Mouse (Mus musculus) CD4-positive naive resting alpha-beta T cell, adult 76 days (primary cell): ENCODE results near the gene Cblc. TPM values are rescaled to one million over a fixed set of nuclear protein-coding genes. Genes with fewer than 3 reads are reported as not detected.

ENCODE experiments used
- total RNA-seq: library from RNA; stranded (reverse); gene quantifications from one replicate; pipeline ENCODE4 v1.2.4, GENCODE M21; 2023

Cblc gene
- not detected for total RNA-seq

GRCm38 (mm10) chr7:19796697-19797588 is at the start of gene Cblc:
Cblc (minus strand) TSS chr7:19796809.

GRCm38 (mm10) chr7:19822604-19823058 is 26.0 kb upstream of the Cblc start, which contains the start of gene Bcl3:
Bcl3 (minus strand) TSS chr7:19822770.

GRCm38 (mm10) chr7:19770984-19771391 is 25.6 kb downstream of the Cblc start, which contains the start of gene Bcam:
Bcam (minus strand) TSS chr7:19771016.

GRCm38 (mm10) chr7:19750217-19751069 is 46.2 kb downstream of the Cblc start, which contains the start of gene Nectin2:
Nectin2 (minus strand) TSS chr7:19750483.

Other genes with a start within 250 kb of the Cblc start
- 56.4 TPM for gene Ppp1r37, start 233.7 kb downstream of the Cblc start, total RNA-seq
- gene Zfp296, start 219.5 kb downstream of the Cblc start, total RNA-seq = 1.5 TPM
- gene Gemin7, start 219.2 kb downstream of the Cblc start, total RNA-seq = 42.3 TPM
- 87.2 TPM for gene Clasrp, start 192.3 kb downstream of the Cblc start, total RNA-seq
- 67.9 TPM for gene Relb, start 167.4 kb downstream of the Cblc start, total RNA-seq
- gene Clptm1, start 131.8 kb downstream of the Cblc start, total RNA-seq = 87.9 TPM
- gene Apoc2, start 118.9 kb downstream of the Cblc start, total RNA-seq = not detected
- not detected for gene Gm44805, start 115.4 kb downstream of the Cblc start, total RNA-seq
- not detected for gene Apoc4, start 115.3 kb downstream of the Cblc start, total RNA-seq
- gene Apoc1, start 104.1 kb downstream of the Cblc start, total RNA-seq = not detected
- 36.3 TPM for gene Apoe, start 97.6 kb downstream of the Cblc start, total RNA-seq
- gene Tomm40, start 81.4 kb downstream of the Cblc start, total RNA-seq = 48.0 TPM
- 0.38 TPM for gene Nectin2, start 46.3 kb downstream of the Cblc start, total RNA-seq
- 0.23 TPM for gene Bcam, start 25.8 kb downstream of the Cblc start, total RNA-seq
- 23.5 TPM for gene Bcl3, start 26.0 kb upstream of the Cblc start, total RNA-seq
- gene Gm19345, start 55.2 kb upstream of the Cblc start, total RNA-seq = not detected
- 1.6 TPM for gene Ceacam16, start 64.5 kb upstream of the Cblc start, total RNA-seq
- gene Ceacam19, start 91.2 kb upstream of the Cblc start, total RNA-seq = not detected
- gene Pvr, start 124.4 kb upstream of the Cblc start, total RNA-seq = 120 TPM
- gene Igsf23, start 153.9 kb upstream of the Cblc start, total RNA-seq = 11.8 TPM
- not detected for gene Ceacam20, start 168.6 kb upstream of the Cblc start, total RNA-seq
- not detected for gene Nlrp9b, start 194.7 kb upstream of the Cblc start, total RNA-seq